Mouse (Mus musculus) heart, adult 9 months (tissue): ENCODE measurements around the gene Tmem240.
"Not testable (repeated sequence)": the region's sequence is repeated elsewhere in the genome, so short reads cannot be mapped to it uniquely, and the experiment has no call there.

Experiments used
- DNase-seq, 2 experiments: peaks; one replicate each; pipeline ENCODE4 v3.0.0; 2022; ENCODE audit warnings: low spot score in 2 of 2

The Tmem240 gene

DNA sequence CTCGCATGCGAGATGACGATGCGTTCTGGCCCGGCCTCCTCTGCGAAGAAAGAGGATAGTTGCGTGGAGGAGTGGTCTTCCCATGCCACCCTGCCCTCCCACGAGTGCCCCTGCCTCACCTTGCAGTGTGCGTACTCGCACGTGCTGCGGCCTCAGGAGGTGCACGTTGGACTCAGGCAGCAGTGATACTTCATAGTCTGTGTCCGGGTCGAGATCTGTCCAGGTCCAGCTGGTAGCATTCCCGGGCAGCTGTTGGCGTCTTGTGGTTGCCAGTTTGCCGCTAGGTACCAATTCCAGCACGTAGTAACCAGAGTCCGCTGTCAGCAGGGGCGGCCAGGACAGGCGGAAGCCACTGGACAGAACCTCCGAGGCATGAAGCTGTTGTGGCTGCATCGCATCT is 36.0 kb downstream of the Tmem240 start:
- no peak for DNase-seq

- DNase-seq, result no peak
These were observed 37.1 kb downstream of the Tmem240 start for GRCm38 (mm10) chr4:155771706-155772105.

GRCm38 (mm10) chr4:155772786-155773185 is 38.2 kb downstream of the Tmem240 start:
- no peak for DNase-seq

- DNase-seq, result no peak
These were observed 38.9 kb downstream of the Tmem240 start for GRCm38 (mm10) chr4:155773335-155774078.

GRCm38 (mm10) chr4:155774280-155774754 is 39.7 kb downstream of the Tmem240 start, which contains the start of gene Vwa1:
Vwa1 (minus strand) TSS chr4:155774698.
- DNase-seq, result peak; percentile 88 to 91

- peak; percentile 82 to 87 for DNase-seq
These were observed 40.6 kb downstream of the Tmem240 start for GRCm38 (mm10) chr4:155774971-155775740.

- peak; percentile 45 to 48 for DNase-seq
These were observed 41.3 kb downstream of the Tmem240 start for GRCm38 (mm10) chr4:155775855-155776254.

GRCm38 (mm10) chr4:155776704-155777335 is 42.2 kb downstream of the Tmem240 start:
- DNase-seq, result peak in 1 of 2 experiments; percentile 50

GRCm38 (mm10) chr4:155777816-155778215 is 43.2 kb downstream of the Tmem240 start:
- DNase-seq, result no peak

DNA sequence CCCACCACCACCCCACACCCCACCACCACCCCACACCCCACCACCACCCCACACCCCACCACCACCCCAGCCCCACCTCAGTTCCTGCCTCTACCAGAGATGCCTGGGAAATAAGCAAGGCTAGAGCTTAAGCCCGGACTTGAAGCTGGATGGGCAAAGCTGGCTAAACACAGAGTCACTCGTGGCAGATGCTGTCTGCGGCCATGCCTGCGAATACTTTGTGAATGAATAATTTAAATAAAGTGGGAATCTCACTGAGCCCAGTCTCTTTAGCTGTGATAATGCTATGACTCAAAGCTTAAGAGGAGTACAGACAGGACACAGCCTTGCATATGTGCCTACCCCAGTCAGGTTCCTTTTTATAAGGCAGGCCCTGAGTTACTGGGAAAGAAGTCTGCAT is 44.9 kb downstream of the Tmem240 start:
- no peak for DNase-seq

- DNase-seq, result peak; percentile 90 to 93
These were observed 46.3 kb downstream of the Tmem240 start for GRCm38 (mm10) chr4:155780895-155781294.

- no peak for DNase-seq
These were observed 49.0 kb downstream of the Tmem240 start for GRCm38 (mm10) chr4:155783486-155784080.

- peak; percentile 75 to 84 for DNase-seq
These were observed 49.6 kb downstream of the Tmem240 start for GRCm38 (mm10) chr4:155784081-155784701.

DNA sequence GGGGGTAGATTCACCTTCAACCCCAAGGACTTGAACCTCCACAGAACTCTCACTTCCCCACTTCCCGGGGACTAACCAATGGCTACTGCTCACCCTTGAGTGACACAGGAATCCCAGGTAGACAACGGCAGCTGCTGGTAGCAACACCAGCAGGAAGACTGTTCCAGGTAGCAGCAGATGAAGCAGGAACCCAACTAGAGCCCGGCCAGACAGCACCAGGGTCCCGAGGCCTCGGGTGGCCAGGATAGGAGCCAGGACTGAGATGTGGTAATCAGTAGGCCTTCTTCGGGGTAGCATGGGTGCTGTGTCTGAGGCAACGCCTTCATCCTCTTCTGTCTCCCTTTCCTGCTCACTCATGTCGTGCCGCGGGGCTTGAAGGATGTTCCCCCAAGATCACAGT is 50.6 kb downstream of the Tmem240 start:
- no peak for DNase-seq

DNA sequence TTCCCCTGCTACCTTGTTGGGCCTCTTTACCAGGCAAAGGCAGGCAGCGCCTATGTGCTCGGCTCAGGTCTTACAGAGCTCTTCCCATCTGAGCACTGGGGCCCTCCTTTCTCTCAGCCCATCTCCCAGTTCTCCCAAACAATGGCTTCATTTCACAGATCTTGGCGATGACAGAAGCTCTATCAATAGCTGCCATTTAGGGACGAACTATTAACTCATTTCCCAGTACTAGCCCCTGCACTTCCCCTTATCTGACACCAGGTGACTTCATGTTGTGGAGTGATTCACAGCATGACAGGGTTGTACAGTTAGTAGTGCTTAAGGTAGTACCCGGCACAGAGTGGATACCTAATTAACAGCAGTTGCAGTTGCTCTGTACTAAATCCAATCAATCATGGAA is 51.2 kb downstream of the Tmem240 start, which contains the start of gene Tmem88b:
TSS of gene Tmem88b (minus strand) at position 56 of the 400 bp plus-strand sequence.
- DNase-seq, result no peak

DNA sequence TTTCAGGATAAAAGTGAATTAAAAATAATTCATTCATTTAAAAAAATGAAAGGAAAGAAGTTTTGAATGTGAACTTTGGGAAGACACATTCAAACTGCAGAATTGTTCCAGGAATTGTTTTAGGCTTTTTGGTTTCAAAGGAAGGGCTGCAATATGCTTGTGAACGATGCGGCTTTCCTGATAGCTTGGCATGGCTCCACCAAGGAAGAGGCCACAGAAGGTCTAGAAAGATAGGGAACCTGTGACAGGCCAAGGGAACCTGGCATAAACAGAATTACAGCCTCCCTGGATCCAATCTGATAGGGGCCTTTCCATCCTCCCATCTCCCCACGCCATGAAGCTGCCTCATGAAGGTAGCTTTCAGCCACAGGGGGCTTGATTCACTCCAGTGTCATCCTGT is 53.7 kb downstream of the Tmem240 start:
- DNase-seq, result no peak

DNA sequence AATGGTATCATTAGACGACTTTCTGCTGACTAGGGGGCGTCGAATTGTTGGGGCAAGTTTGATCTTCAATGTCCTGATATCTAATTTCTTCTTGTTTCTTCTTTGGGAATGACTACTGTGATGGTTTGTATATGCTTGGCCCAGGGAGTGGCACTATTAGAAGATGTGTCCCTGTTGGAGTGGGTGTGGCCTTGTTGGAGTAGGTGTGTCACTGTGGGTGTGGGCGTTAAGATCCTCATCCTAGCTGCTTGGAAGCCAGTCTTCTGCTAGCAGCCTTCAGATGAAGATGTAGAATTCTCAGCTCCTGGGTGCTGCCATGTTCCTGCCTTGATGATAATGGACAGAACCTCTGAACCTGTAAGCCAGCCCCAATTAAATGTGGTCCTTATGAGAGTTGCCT is 54.2 kb downstream of the Tmem240 start:
- not testable (repeated sequence) for DNase-seq

GRCm38 (mm10) chr4:155790021-155790489 is 55.5 kb downstream of the Tmem240 start, which contains the start of gene Ankrd65:
Ankrd65 (plus strand) TSS chr4:155790439.
- DNase-seq, result no peak
